Mouse (Mus musculus) left cerebral cortex, postnatal 25 days (tissue): ENCODE data around the gene Rasgef1b. TPM values are rescaled to one million over a fixed set of nuclear protein-coding genes. Genes with fewer than 3 reads are reported as not detected.

ENCODE experiments used
- DNase-seq, 2 experiments: peaks; one replicate each; pipeline ENCODE4 v3.0.0; 2022; ENCODE audit warnings: low spot score in 2 of 2, mixed read lengths in 1 of 2
- intact Hi-C: fragments of 180-260 bp; cut with DNase I; formaldehyde crosslinking; loops from one replicate; pipeline ENCODE4 v1.15.1; 2025
- total RNA-seq, 2 experiments: library from RNA; stranded (reverse); gene quantifications; 2 replicates each; pipeline ENCODE4 v1.2.3; 2021

The Rasgef1b gene
- total RNA-seq, 2 experiments from 2014 or later: 73.1 to 92.6 TPM

GRCm38 (mm10) chr5:99715281-99715744 is 13.6 kb downstream of the Rasgef1b start:
- peak; percentile 48 to 87 for DNase-seq
- intact Hi-C loops: loop anchor here (1.0 to 10.0 kb wide), 2 partner anchors 331 to 468 kb away; no protein-coding TSS in a partner anchor

DNA sequence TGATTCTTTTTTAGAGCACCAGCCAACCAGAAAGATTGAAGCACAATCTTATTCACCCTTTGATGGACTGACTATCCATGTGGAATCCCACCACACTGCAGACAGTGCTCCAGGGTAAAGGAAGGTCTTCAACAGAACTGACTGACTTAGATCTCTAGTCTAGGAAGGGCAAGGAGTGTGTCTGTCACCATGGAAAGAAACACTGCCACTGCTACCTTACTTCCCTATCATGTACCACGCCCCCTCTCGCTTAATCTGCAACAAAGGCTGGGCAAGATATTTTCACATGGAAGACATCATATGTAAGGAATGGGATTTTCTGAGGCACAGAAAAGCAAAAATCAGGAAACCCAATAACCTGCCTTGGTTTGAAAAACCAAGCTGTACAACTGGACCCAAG is 16.9 kb downstream of the Rasgef1b start:
- DNase-seq: no peak
- intact Hi-C loops: loop anchor here (10.0 kb wide), 1 partner anchor 327 kb away; no protein-coding TSS in a partner anchor

DNA sequence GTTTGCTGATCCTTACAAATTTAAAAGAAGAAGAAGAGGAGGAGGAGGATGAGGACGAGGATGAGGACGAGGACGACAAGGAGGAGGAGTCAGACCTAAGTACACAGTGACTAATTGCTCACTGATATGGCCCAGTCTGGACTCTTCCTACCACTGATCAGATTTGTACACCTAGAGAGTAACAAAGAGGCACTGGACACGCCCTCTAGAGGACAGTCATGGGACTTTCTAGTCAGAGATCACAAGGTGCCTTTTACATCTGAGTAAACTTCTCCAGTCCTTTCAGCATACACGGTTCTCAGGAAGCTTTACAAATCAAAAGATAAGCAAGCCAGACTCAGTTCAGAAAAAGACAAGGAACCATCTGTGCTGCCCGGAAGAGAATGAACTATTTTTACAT is 20.2 kb downstream of the Rasgef1b start:
- DNase-seq: peak; percentile 32 to 63
- intact Hi-C loops: no loop called here

GRCm38 (mm10) chr5:99707261-99707660 is 21.6 kb downstream of the Rasgef1b start:
- intact Hi-C loops: no loop called here
- no peak for DNase-seq

DNA sequence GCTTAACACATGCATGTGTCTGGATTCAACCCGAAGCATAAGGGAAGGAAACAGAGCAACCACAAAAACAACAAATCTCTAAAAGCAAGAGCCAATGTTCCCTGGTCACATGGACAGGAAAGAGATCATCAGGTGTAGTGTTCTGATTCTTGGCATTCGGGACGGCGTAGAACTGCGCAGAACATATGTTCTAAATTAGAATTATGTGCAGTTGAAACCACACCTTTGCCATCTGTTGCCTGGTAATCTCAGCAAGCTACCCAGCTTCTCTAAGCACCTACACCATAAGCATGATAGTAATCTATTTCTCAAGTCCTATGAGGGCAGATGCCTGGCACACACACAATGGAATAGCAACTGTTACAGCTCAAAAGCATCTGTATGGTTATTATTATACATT is 27.1 kb downstream of the Rasgef1b start:
- peak in 1 of 2 experiments; percentile 26 for DNase-seq
- intact Hi-C loops: no loop called here

DNA sequence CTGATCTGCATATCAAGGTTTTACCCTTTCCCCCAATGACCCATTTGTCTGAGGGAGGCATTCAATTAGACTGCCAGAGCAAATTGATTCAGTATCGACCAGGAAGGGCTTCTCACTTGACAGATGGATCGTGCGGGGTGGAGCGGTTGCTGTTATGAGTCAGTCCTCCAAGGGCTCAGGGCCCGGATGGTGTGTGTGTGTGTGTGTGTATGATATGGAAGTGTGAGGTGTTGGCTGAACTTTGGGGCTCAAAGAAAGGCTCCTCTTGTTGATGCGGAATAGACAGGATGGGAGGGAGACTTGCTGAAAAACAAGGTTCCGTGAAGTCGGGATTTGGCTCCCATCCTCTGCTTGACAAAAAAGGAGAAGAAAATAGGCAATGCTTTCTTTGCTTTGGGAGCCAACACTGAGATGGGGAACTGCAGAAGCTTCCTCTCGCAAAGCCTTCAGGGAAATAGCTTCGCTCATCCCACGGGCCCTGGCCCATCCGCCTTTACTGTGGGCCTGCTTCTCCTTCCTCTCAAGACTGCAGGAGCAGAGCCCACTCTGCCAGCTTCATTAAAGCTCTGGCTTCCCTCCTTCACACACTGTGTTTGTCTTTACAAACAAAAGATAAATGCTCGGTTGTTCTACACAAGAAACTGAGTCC is 34.0 kb downstream of the Rasgef1b start:
- DNase-seq: peak; percentile 22 to 64
- intact Hi-C loops: no loop called here

GRCm38 (mm10) chr5:99689909-99690308 is 39.0 kb downstream of the Rasgef1b start:
- intact Hi-C loops: no loop called here
- DNase-seq: no peak

GRCm38 (mm10) chr5:99687894-99688293 is 41.0 kb downstream of the Rasgef1b start:
- no peak for DNase-seq

GRCm38 (mm10) chr5:99684023-99684422 is 44.8 kb downstream of the Rasgef1b start:
- intact Hi-C loops: no loop called here

More at GRCm38 (mm10) chr5:99687894-99688293, 41.0 kb downstream of the Rasgef1b start:
- intact Hi-C loops: no loop called here

GRCm38 (mm10) chr5:99669971-99670571 is 58.8 kb downstream of the Rasgef1b start:
- intact Hi-C loops: no loop called here
- DNase-seq: no peak

More at GRCm38 (mm10) chr5:99684023-99684422, 44.8 kb downstream of the Rasgef1b start:
- DNase-seq: no peak

- no peak for DNase-seq
These were observed 72.8 kb downstream of the Rasgef1b start for GRCm38 (mm10) chr5:99656024-99656423.

GRCm38 (mm10) chr5:99652931-99653330 is 75.9 kb downstream of the Rasgef1b start:
- intact Hi-C loops: no loop called here
- DNase-seq: peak; percentile 21 to 30

More at GRCm38 (mm10) chr5:99656024-99656423, 72.8 kb downstream of the Rasgef1b start:
- intact Hi-C loops: no loop called here

- peak in 1 of 2 experiments; percentile 70 for DNase-seq
- intact Hi-C loops: no loop called here
These were observed 87.5 kb downstream of the Rasgef1b start for GRCm38 (mm10) chr5:99641407-99641806.

GRCm38 (mm10) chr5:99636575-99636974 is 92.3 kb downstream of the Rasgef1b start:
- intact Hi-C loops: no loop called here
- no peak for DNase-seq

DNA sequence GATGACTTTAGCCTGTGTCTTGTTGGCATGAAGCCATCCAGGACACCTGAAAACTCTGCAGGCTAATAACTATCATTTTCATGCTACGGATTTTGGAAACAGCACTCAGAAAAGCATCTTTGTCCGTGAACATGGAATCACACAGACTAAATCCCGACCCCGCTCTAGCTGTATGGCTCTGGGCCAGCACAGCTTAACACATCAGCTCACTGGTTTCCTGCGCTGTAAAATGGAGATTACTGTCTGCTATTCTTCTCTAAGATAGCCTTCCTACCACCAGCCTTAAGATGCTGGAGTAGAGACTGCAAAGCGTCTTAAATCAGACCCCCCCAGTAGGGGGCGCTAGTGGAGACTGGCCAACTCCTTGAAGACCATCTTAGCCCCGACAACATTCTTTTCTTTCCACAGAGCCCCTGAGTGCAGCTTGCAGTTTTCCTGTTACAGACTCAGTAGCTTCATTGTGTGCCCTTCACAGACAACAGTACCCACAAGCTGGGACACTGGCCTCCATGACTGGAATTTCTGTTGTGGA is 94.8 kb downstream of the Rasgef1b start:
- DNase-seq: no peak
- intact Hi-C loops: no loop called here

GRCm38 (mm10) chr5:99633548-99633947 is 95.3 kb downstream of the Rasgef1b start:
- intact Hi-C loops: no loop called here
- no peak for DNase-seq

DNA sequence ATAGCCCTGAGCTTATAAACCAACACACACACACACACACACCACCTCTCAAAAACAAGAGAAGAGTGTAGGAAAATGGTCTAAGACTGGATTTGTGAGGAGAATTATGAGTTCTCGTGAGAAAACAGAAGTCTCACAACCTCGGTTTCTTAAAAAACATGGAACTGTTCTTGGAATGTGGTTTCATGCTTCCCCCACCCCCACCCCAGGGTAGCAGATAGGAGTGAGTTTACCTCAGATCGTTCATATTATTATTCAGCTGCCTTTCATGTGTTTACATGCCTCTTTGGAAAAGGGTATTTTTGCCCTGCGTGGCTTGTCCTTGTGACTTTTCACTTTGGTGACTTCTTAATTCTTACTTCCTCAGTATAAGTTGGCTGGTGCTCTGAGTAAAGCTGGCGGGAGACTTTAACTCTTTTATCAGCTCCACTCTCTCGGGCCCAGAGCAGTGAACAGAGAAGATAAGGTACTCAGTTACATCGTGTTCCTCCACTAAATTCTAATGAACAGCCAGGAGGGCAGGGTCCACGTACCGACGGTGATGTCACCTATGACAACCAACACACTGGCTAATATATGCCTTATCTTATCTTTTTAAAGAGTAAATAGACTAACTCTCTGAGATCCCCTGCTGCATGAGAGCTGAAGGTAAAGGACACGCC is 96.1 kb downstream of the Rasgef1b start:
- DNase-seq: no peak
- intact Hi-C loops: no loop called here

GRCm38 (mm10) chr5:99630087-99630486 is 98.8 kb downstream of the Rasgef1b start:
- DNase-seq: peak in 1 of 2 experiments; percentile 41

DNA sequence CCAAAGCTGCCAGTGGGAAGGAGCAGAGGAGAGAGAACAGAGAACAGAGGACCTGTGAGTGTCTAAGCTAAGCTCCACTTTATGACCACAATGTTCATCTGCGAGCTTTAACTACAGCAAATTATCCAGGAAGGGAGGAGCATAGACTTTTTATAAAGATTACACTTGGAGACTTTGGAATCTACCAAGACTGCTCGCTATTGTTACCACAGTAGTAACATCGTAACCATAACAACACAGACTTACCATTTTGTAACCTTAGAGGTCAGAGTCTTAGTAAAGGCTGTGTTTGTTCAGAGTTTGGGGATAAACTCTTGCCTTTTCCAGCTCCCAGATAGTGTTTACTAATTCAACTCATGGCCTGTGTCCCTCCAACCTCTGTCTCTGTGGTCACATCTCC is 103.3 kb downstream of the Rasgef1b start:
- no peak for DNase-seq
- intact Hi-C loops: loop anchor here (5.0 kb wide), 1 partner anchor 378 kb away; no protein-coding TSS in a partner anchor

More at GRCm38 (mm10) chr5:99630087-99630486, 98.8 kb downstream of the Rasgef1b start:
- intact Hi-C loops: no loop called here

DNA sequence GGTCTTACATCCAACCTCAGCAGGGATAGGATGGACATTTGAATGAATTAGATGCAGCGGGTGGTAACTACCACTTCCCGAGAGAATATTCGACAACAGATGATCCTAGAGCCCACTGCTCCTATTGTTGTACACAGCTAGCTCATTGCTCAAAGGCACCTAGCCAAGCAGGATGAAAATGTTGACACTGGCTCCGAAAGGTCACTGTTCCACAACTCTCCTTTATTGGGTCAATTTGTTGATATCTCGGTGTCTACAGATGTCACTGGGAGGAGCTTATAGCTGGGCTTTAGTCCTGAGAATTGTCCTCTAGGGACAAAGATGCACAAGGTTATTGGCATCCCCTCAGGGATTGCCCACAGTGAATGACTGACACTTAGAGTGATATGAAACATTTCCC is 108.1 kb downstream of the Rasgef1b start:
- no peak for DNase-seq
- intact Hi-C loops: no loop called here
